Mouse (Mus musculus) cerebellum, adult 18-20 months (tissue): ENCODE results near the gene Smndc1.
"Not testable (repeated sequence)": the region's sequence is repeated elsewhere in the genome, so short reads cannot be mapped to it uniquely, and the experiment has no call there.

Experiments
- DNase-seq, 2 experiments: peaks; one replicate each; pipeline ENCODE4 v3.0.0; 2021

Gene Smndc1

GRCm38 (mm10) chr19:53412149-53412848, 21.9 kb upstream of the Smndc1 start:
- DNase-seq: no peak

- DNase-seq: no peak
These were observed 19.4 kb upstream of the Smndc1 start for GRCm38 (mm10) chr19:53409663-53410307.

GRCm38 (mm10) chr19:53408398-53408797, 18.0 kb upstream of the Smndc1 start:
- no peak for DNase-seq

GRCm38 (mm10) chr19:53407350-53407749, 17.0 kb upstream of the Smndc1 start:
- no peak for DNase-seq

- DNase-seq: no peak
These were observed 15.4 kb upstream of the Smndc1 start for GRCm38 (mm10) chr19:53405810-53406209.

- peak; percentile 87 to 89 for DNase-seq
These were observed 14.5 kb upstream of the Smndc1 start for GRCm38 (mm10) chr19:53404837-53405356.

GRCm38 (mm10) chr19:53404219-53404836, 13.9 kb upstream of the Smndc1 start:
- DNase-seq: peak; percentile 63 to 70

GRCm38 (mm10) chr19:53402741-53403432, 12.5 kb upstream of the Smndc1 start:
- DNase-seq: no peak

- no peak for DNase-seq
These were observed 10.1 kb upstream of the Smndc1 start for GRCm38 (mm10) chr19:53400332-53401110.

- DNase-seq: no peak
These were observed 8.8 kb upstream of the Smndc1 start for GRCm38 (mm10) chr19:53399213-53399612.

GRCm38 (mm10) chr19:53397451-53398233, 7.3 kb upstream of the Smndc1 start:
- DNase-seq: no peak

- DNase-seq: not testable (repeated sequence)
These were observed 5.4 kb upstream of the Smndc1 start for GRCm38 (mm10) chr19:53395805-53396204.

- not testable (repeated sequence) for DNase-seq
These were observed 4.6 kb upstream of the Smndc1 start for GRCm38 (mm10) chr19:53394956-53395355.

GRCm38 (mm10) chr19:53394552-53394951, 4.2 kb upstream of the Smndc1 start:
- peak in 1 of 2 experiments; percentile 59 for DNase-seq

- no peak for DNase-seq
These were observed 3.3 kb upstream of the Smndc1 start for GRCm38 (mm10) chr19:53393646-53394045.

- no peak for DNase-seq
These were observed 2.5 kb upstream of the Smndc1 start for GRCm38 (mm10) chr19:53392781-53393343.

- no peak for DNase-seq
These were observed 1.4 kb upstream of the Smndc1 start for GRCm38 (mm10) chr19:53391787-53392186.

GRCm38 (mm10) chr19:53391386-53391785, 1.0 kb upstream of the Smndc1 start:
- DNase-seq: no peak

GRCm38 (mm10) chr19:53389851-53390431, 437 bp downstream of the Smndc1 start:
- peak in 1 of 2 experiments; percentile 56 for DNase-seq

GRCm38 (mm10) chr19:53389417-53389816, 961 bp downstream of the Smndc1 start:
- no peak for DNase-seq

- no peak for DNase-seq
These were observed 7.0 kb downstream of the Smndc1 start for GRCm38 (mm10) chr19:53383336-53383735.
